Mouse (Mus musculus): Measurements from ENCODE around the gene Iars2.
A peak's percentile ranks its signal among the peaks of the same experiment; 100 is the strongest.

Gene Iars2

GRCm38 (mm10) chr1:185328721-185329610, at the start of gene Iars2:
Iars2 (minus strand) TSS chr1:185329396.
- peak; percentile 87 for DNase-seq

- DNase-seq: no peak
These were observed 48.2 kb upstream of the Iars2 start for GRCm38 (mm10) chr1:185377429-185377828.

- DNase-seq: no peak
These were observed 47.2 kb upstream of the Iars2 start for GRCm38 (mm10) chr1:185376390-185376789.

GRCm38 (mm10) chr1:185369979-185370378, 40.8 kb upstream of the Iars2 start:
- DNase-seq: no peak

- no peak for DNase-seq
These were observed 38.2 kb upstream of the Iars2 start for GRCm38 (mm10) chr1:185367383-185367782.

GRCm38 (mm10) chr1:185364183-185364540, 35.0 kb upstream of the Iars2 start:
- DNase-seq: no peak

- peak; percentile 49 for DNase-seq
These were observed 34.5 kb upstream of the Iars2 start for GRCm38 (mm10) chr1:185363526-185364182.

GRCm38 (mm10) chr1:185362677-185363520, 33.7 kb upstream of the Iars2 start, which contains the start of gene Eprs:
Eprs (plus strand) TSS chr1:185363044.
- DNase-seq: peak; percentile 99

- DNase-seq: no peak
These were observed 29.0 kb upstream of the Iars2 start for GRCm38 (mm10) chr1:185358211-185358610.

GRCm38 (mm10) chr1:185356246-185356645, 27.1 kb upstream of the Iars2 start:
- no peak for DNase-seq

GRCm38 (mm10) chr1:185354731-185355130, 25.5 kb upstream of the Iars2 start:
- no peak for DNase-seq

- no peak for DNase-seq
These were observed 24.2 kb upstream of the Iars2 start for GRCm38 (mm10) chr1:185353351-185353750.

- no peak for DNase-seq
These were observed 23.0 kb upstream of the Iars2 start for GRCm38 (mm10) chr1:185352151-185352550.

GRCm38 (mm10) chr1:185350611-185351010, 21.4 kb upstream of the Iars2 start:
- DNase-seq: no peak

- no peak for DNase-seq
These were observed 20.5 kb upstream of the Iars2 start for GRCm38 (mm10) chr1:185349741-185350140.

- DNase-seq: no peak
These were observed 17.0 kb upstream of the Iars2 start for GRCm38 (mm10) chr1:185346188-185346587.

GRCm38 (mm10) chr1:185343422-185343821, 14.2 kb upstream of the Iars2 start:
- no peak for DNase-seq

GRCm38 (mm10) chr1:185342441-185342840, 13.2 kb upstream of the Iars2 start:
- DNase-seq: no peak

- no peak for DNase-seq
These were observed 7.3 kb upstream of the Iars2 start for GRCm38 (mm10) chr1:185336535-185336934.

- no peak for DNase-seq
These were observed 6.1 kb upstream of the Iars2 start for GRCm38 (mm10) chr1:185335231-185335765.

- no peak for DNase-seq
These were observed 4.9 kb upstream of the Iars2 start for GRCm38 (mm10) chr1:185334136-185334535.

- DNase-seq: no peak
These were observed 4.5 kb upstream of the Iars2 start for GRCm38 (mm10) chr1:185333651-185334050.

- peak; percentile 86 for DNase-seq
These were observed 2.8 kb upstream of the Iars2 start, which contains the start of gene Bpnt1 for GRCm38 (mm10) chr1:185331983-185332430. Bpnt1 (plus strand) TSS chr1:185332149.
